Mouse (Mus musculus) spleen, adult 2 months (tissue): ENCODE measurements around the gene Prickle1.

Source experiments
- CTCF ChIP-seq: fragments of 200-500 bp; IDR thresholded peaks from 2 replicates; pipeline ENCODE4 v1.5.1; 2011; ENCODE audit warnings: mild to moderate bottlenecking, inconsistent platforms; ENCODE audit not compliant: insufficient read depth, insufficient read length, insufficient replicate concordance; ENCODE audit errors: extremely low read depth
- POLR2A ChIP-seq: fragments of 200-500 bp; IDR thresholded peaks from 2 replicates; pipeline ENCODE4 v1.6.1; 2011; ENCODE audit warnings: low read depth, low read length, inconsistent platforms

DNA sequence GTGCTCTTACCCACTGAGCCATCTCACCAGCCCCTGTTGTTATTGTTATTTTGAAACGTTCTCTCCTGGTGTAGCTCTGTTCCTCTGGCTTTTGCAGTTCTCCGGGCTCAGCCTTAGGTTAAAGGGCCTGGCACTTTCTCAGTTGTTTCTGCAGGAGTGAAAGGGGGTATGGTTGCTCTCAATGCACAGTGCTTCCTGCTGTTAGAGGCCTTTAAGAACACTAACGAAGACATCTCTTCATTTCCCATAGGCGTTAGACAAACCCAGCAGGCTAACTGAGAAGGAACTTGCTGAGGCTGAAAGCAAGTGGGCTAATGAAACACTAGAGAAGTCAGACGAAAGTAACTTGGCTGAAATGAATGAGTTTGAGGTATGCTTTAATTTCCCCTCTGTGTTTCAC lies 136.3 kb downstream of the Prickle1 start:
- no peak for TF ChIP-seq CTCF
- TF ChIP-seq POLR2A = no peak
